Mouse (Mus musculus): ENCODE data around the gene Man1c1.

The Man1c1 gene

GRCm38 (mm10) chr4:134674970-134675369 lies 29.1 kb downstream of the Man1c1 start:
- no peak for DNase-seq (ENCODE audit: low spot score)

GRCm38 (mm10) chr4:134673882-134674463 lies 30.1 kb downstream of the Man1c1 start:
- no peak for DNase-seq (ENCODE audit: low spot score)

GRCm38 (mm10) chr4:134673151-134673550 lies 30.9 kb downstream of the Man1c1 start:
- no peak for DNase-seq (ENCODE audit: low spot score)

GRCm38 (mm10) chr4:134672326-134672725 lies 31.8 kb downstream of the Man1c1 start:
- no peak for DNase-seq (ENCODE audit: low spot score)

- DNase-seq (ENCODE audit: low spot score), result no peak
Measured at GRCm38 (mm10) chr4:134671660-134672173, 32.4 kb downstream of the Man1c1 start.

- no peak for DNase-seq (ENCODE audit: low spot score)
Measured at GRCm38 (mm10) chr4:134669742-134670354, 34.2 kb downstream of the Man1c1 start.

GRCm38 (mm10) chr4:134668355-134669028 lies 35.6 kb downstream of the Man1c1 start:
- DNase-seq (ENCODE audit: low spot score), result no peak

GRCm38 (mm10) chr4:134666391-134666790 lies 37.7 kb downstream of the Man1c1 start:
- DNase-seq (ENCODE audit: low spot score), result no peak

GRCm38 (mm10) chr4:134663052-134663451 lies 41.0 kb downstream of the Man1c1 start:
- no peak for DNase-seq (ENCODE audit: low spot score)

- no peak for DNase-seq (ENCODE audit: low spot score)
Measured at GRCm38 (mm10) chr4:134660630-134661183, 43.4 kb downstream of the Man1c1 start.

GRCm38 (mm10) chr4:134659354-134660301 lies 44.5 kb downstream of the Man1c1 start:
- DNase-seq (ENCODE audit: low spot score), result no peak

- DNase-seq (ENCODE audit: low spot score), result no peak
Measured at GRCm38 (mm10) chr4:134657473-134657872, 46.6 kb downstream of the Man1c1 start.

GRCm38 (mm10) chr4:134654391-134654790 lies 49.7 kb downstream of the Man1c1 start:
- no peak for DNase-seq (ENCODE audit: low spot score)

- no peak for DNase-seq (ENCODE audit: low spot score)
Measured at GRCm38 (mm10) chr4:134652720-134653119, 51.4 kb downstream of the Man1c1 start.

GRCm38 (mm10) chr4:134652151-134652550 lies 51.9 kb downstream of the Man1c1 start:
- no peak for DNase-seq (ENCODE audit: low spot score)

- no peak for DNase-seq (ENCODE audit: low spot score)
Measured at GRCm38 (mm10) chr4:134651358-134651757, 52.7 kb downstream of the Man1c1 start.

- no peak for DNase-seq (ENCODE audit: low spot score)
Measured at GRCm38 (mm10) chr4:134645042-134645948, 58.8 kb downstream of the Man1c1 start.

GRCm38 (mm10) chr4:134644410-134644809 lies 59.7 kb downstream of the Man1c1 start:
- DNase-seq (ENCODE audit: low spot score), result no peak

- DNase-seq (ENCODE audit: low spot score), result no peak
Measured at GRCm38 (mm10) chr4:134641711-134642516, 62.2 kb downstream of the Man1c1 start.

GRCm38 (mm10) chr4:134639325-134639724 lies 64.8 kb downstream of the Man1c1 start:
- no peak for DNase-seq (ENCODE audit: low spot score)

Data from c-Kit-positive CD71-positive TER-119-positive erythroid progenitor cells, embryonic 14.5 days (primary cell).